Mouse (Mus musculus): ENCODE data around the gene Pnpla1. TPM values are rescaled to one million over a fixed set of nuclear protein-coding genes. Genes with fewer than 3 reads are reported as not detected.
"Not testable (repeated sequence)": the region's sequence is repeated elsewhere in the genome, so short reads cannot be mapped to it uniquely, and the experiment has no call there.

The Pnpla1 gene
- polyA plus RNA-seq (2015; fragmentation: Nextera tagmentation; extraction: Ambion mirVana), result 0.06 and 0.15 TPM in 2 replicates

GRCm38 (mm10) chr17:28858205-28858604 lies at the start of gene Pnpla1:
Pnpla1 (plus strand) TSS chr17:28858411.
- Histone ChIP-seq H3K4me3 (replicated peaks) (no peak within 1 kb of the TSS), H3K36me3 (no peaks in the 10 kb centered on the region), H3K27me3 (replicated peaks) (no peaks in the 10 kb centered on the region), H3K9ac (replicated peaks) (no peak within 1 kb of the TSS), H3K4me2 (no peak within 1 kb of the TSS), H3K9me3 (replicated peaks) (no peaks in the 10 kb centered on the region), H3K4me1 (no peaks in the 10 kb centered on the region), H3K27ac (replicated peaks) (no peak within 1 kb of the TSS)
- ATAC-seq (ENCODE audit: low FRiP score), result no peak
- WGBS, result 38% methylated on average over 12 of the region's 12 CpGs

- Histone ChIP-seq H3K9me3 (replicated peaks) (no peaks in the 10 kb centered on the region), H3K9ac (replicated peaks) (no peak overlapping the region), H3K4me1 (no peaks in the 10 kb centered on the region), H3K4me2 (no peak overlapping the region), H3K27ac (replicated peaks) (no peak overlapping the region), H3K4me3 (replicated peaks) (no peak overlapping the region), H3K27me3 (replicated peaks) (no peaks in the 10 kb centered on the region), H3K36me3 (peaks cover 61% of the 10 kb centered on the region)
- no peak for ATAC-seq (ENCODE audit: low FRiP score)
- over 99% methylated on average over 8 of the region's 8 CpGs for WGBS
Measured at GRCm38 (mm10) chr17:28808714-28809113, 49.5 kb upstream of the Pnpla1 start.

- Histone ChIP-seq H3K27me3 (replicated peaks) (no peaks in the 10 kb centered on the region), H3K4me2 (no peak overlapping the region), H3K9ac (replicated peaks) (no peak overlapping the region), H3K36me3 (peaks cover 67% of the 10 kb centered on the region), H3K27ac (replicated peaks) (no peak overlapping the region), H3K4me1 (no peaks in the 10 kb centered on the region), H3K9me3 (replicated peaks) (no peaks in the 10 kb centered on the region), H3K4me3 (replicated peaks) (no peak overlapping the region)
- ATAC-seq (ENCODE audit: low FRiP score), result no peak
- 95% methylated on average over 10 of the region's 10 CpGs for WGBS
Measured at GRCm38 (mm10) chr17:28809175-28809831, 48.9 kb upstream of the Pnpla1 start.

- Histone ChIP-seq H3K27ac (replicated peaks) (no peak overlapping the region), H3K9me3 (replicated peaks) (no peaks in the 10 kb centered on the region), H3K9ac (replicated peaks) (no peak overlapping the region), H3K4me1 (no peaks in the 10 kb centered on the region), H3K4me3 (replicated peaks) (no peak overlapping the region), H3K36me3 (peaks cover 80% of the 10 kb centered on the region), H3K4me2 (no peak overlapping the region), H3K27me3 (replicated peaks) (no peaks in the 10 kb centered on the region)
- ATAC-seq (ENCODE audit: low FRiP score), result no peak
- WGBS, result 97% methylated on average over 10 of the region's 10 CpGs
Measured at GRCm38 (mm10) chr17:28812345-28812744, 45.9 kb upstream of the Pnpla1 start.

GRCm38 (mm10) chr17:28814529-28815097 lies 43.6 kb upstream of the Pnpla1 start:
- H3K36me3 ChIP-seq, result peaks cover 85% of the 10 kb centered on the region
- no peaks in the 10 kb centered on the region for H3K27me3 ChIP-seq (replicated peaks)
- no peak overlapping the region for H3K9ac ChIP-seq (replicated peaks)
- no peak overlapping the region for H3K4me2 ChIP-seq
- no peak overlapping the region for H3K27ac ChIP-seq (replicated peaks)
- no peak for ATAC-seq (ENCODE audit: low FRiP score)
- H3K9me3 ChIP-seq (replicated peaks), result no peaks in the 10 kb centered on the region
- WGBS, result 89% methylated on average over 18 of the region's 18 CpGs
- no peaks in the 10 kb centered on the region for H3K4me1 ChIP-seq
- no peak overlapping the region for H3K4me3 ChIP-seq (replicated peaks)

GRCm38 (mm10) chr17:28815384-28816004 lies 42.7 kb upstream of the Pnpla1 start:
- Histone ChIP-seq H3K36me3 (peaks cover 81% of the 10 kb centered on the region), H3K4me2 (no peak overlapping the region), H3K4me3 (replicated peaks) (no peak overlapping the region), H3K9me3 (replicated peaks) (no peaks in the 10 kb centered on the region), H3K9ac (replicated peaks) (no peak overlapping the region), H3K27me3 (replicated peaks) (no peaks in the 10 kb centered on the region), H3K27ac (replicated peaks) (no peak overlapping the region), H3K4me1 (no peaks in the 10 kb centered on the region)
- 91% methylated on average over 10 of the region's 10 CpGs for WGBS
- ATAC-seq (ENCODE audit: low FRiP score), result no peak

GRCm38 (mm10) chr17:28816326-28816725 lies 41.9 kb upstream of the Pnpla1 start:
- H3K4me2 ChIP-seq; H3K27ac ChIP-seq (replicated peaks); H3K4me3 ChIP-seq (replicated peaks); H3K4me1 ChIP-seq; H3K9ac ChIP-seq (replicated peaks); H3K27me3 ChIP-seq (replicated peaks); H3K9me3 ChIP-seq (replicated peaks); ATAC-seq (ENCODE audit: low FRiP score): not testable (repeated sequence)
- WGBS, result 96% methylated on average over 10 of the region's 10 CpGs
- peaks cover 86% of the 10 kb centered on the region for H3K36me3 ChIP-seq

GRCm38 (mm10) chr17:28816875-28817811 lies 41.1 kb upstream of the Pnpla1 start:
- H3K9me3 ChIP-seq (replicated peaks), result no peaks in the 10 kb centered on the region
- no peaks in the 10 kb centered on the region for H3K27me3 ChIP-seq (replicated peaks)
- H3K4me3 ChIP-seq (replicated peaks), result no peak overlapping the region
- H3K4me2 ChIP-seq, result no peak overlapping the region
- H3K36me3 ChIP-seq, result peaks cover 89% of the 10 kb centered on the region
- H3K9ac ChIP-seq (replicated peaks), result no peak overlapping the region
- WGBS, result 97% methylated on average over 25 of the region's 25 CpGs
- no peak for ATAC-seq (ENCODE audit: low FRiP score)
- H3K27ac ChIP-seq (replicated peaks), result no peak overlapping the region
- H3K4me1 ChIP-seq, result no peaks in the 10 kb centered on the region

- Histone ChIP-seq H3K9me3 (replicated peaks) (no peaks in the 10 kb centered on the region), H3K4me2 (no peak overlapping the region), H3K4me3 (replicated peaks) (no peak overlapping the region), H3K36me3 (peaks cover 92% of the 10 kb centered on the region), H3K4me1 (no peaks in the 10 kb centered on the region), H3K27me3 (replicated peaks) (no peaks in the 10 kb centered on the region), H3K27ac (replicated peaks) (no peak overlapping the region), H3K9ac (replicated peaks) (no peak overlapping the region)
- no peak for ATAC-seq (ENCODE audit: low FRiP score)
- 72% methylated on average over 2 of the region's 2 CpGs for WGBS
Measured at GRCm38 (mm10) chr17:28820189-28820588, 38.0 kb upstream of the Pnpla1 start.

- H3K27ac ChIP-seq (replicated peaks), result no peak overlapping the region
- H3K36me3 ChIP-seq, result peaks cover 92% of the 10 kb centered on the region
- H3K9ac ChIP-seq (replicated peaks), result no peak overlapping the region
- H3K4me1 ChIP-seq, result no peaks in the 10 kb centered on the region
- no peaks in the 10 kb centered on the region for H3K9me3 ChIP-seq (replicated peaks)
- WGBS, result 91% methylated on average over 13 of the region's 13 CpGs
- no peak for ATAC-seq (ENCODE audit: low FRiP score)
- H3K4me3 ChIP-seq (replicated peaks), result no peak overlapping the region
- H3K27me3 ChIP-seq (replicated peaks), result no peaks in the 10 kb centered on the region
- no peak overlapping the region for H3K4me2 ChIP-seq
Measured at GRCm38 (mm10) chr17:28823004-28823745, 35.0 kb upstream of the Pnpla1 start.

GRCm38 (mm10) chr17:28823749-28824148 lies 34.5 kb upstream of the Pnpla1 start:
- ATAC-seq (ENCODE audit: low FRiP score), result no peak
- Histone ChIP-seq H3K4me2 (no peak overlapping the region), H3K27me3 (replicated peaks) (no peaks in the 10 kb centered on the region), H3K9me3 (replicated peaks) (no peaks in the 10 kb centered on the region), H3K4me3 (replicated peaks) (no peak overlapping the region), H3K36me3 (peaks cover 92% of the 10 kb centered on the region), H3K27ac (replicated peaks) (no peak overlapping the region), H3K9ac (replicated peaks) (no peak overlapping the region), H3K4me1 (no peaks in the 10 kb centered on the region)
- 82% methylated on average over 11 of the region's 11 CpGs for WGBS

Data from neural tube, embryonic 15.5 days (tissue).